Mouse (Mus musculus): ENCODE data around the gene Dnajc16. TPM values are rescaled to one million over a fixed set of nuclear protein-coding genes. Genes with fewer than 3 reads are reported as not detected.

Dnajc16 gene
- total and polyA plus RNA-seq, 3 experiments, result 3.2 to 6.8 TPM; not detected in 1

DNA sequence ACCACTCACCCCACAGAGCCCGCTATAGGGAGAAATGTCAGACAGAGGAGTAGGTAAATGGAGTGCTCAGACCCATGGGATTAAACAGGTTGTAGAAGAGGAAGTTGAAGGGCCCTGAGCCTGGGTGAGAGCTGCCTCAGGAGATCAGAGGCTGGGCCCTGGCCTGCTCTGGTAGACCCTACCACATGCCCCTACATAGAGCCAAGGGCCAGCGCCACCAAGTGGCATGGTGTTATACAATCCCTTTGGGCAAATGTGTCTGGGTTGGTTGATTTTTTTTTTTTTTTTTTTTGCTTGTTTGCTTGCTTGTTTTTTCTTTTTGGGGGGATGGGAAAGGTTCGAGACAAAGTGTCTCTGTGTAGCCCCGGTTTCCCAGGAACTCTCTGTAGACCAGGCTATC lies 13.4 kb upstream of the Dnajc16 start:
- DNase-seq (ENCODE audit: low read depth, low spot score), result peak; percentile 56
- no peak overlapping the region for H3K4me3 ChIP-seq (ENCODE audit: control insufficient read depth in 1 of 2, insufficient read depth in 1 of 2, low read depth in 2 of 2, low read length in 2 of 2)
- H3K27ac ChIP-seq (ENCODE audit: control insufficient read depth, low read depth, low read length), result no peak overlapping the region

GRCm38 (mm10) chr4:141797545-141797944 lies 6.8 kb upstream of the Dnajc16 start:
- Histone ChIP-seq H3K79me2 (ENCODE audit: control insufficient read depth, insufficient read depth, low read length, poor library complexity) (no peaks in the 10 kb centered on the region; the same call in 1 of the 2 replicates), H3K4me3 (ENCODE audit: control insufficient read depth in 1 of 2, insufficient read depth in 1 of 2, low read depth in 2 of 2, low read length in 2 of 2) (no peak overlapping the region), H3K9me3 (replicated peaks; ENCODE audit: insufficient read depth, low read length) (no peaks in the 10 kb centered on the region), H3K36me3 (ENCODE audit: control insufficient read depth in 1 of 2, insufficient read depth in 2 of 2, low read length in 2 of 2) (peaks cover 0 to 2% of the 10 kb centered on the region in 2 experiments; a peak in 1 of 4 replicates), H3K27ac (ENCODE audit: control insufficient read depth, low read depth, low read length) (no peak overlapping the region), H3K4me1 (ENCODE audit: control insufficient read depth in 1 of 2, insufficient read depth in 2 of 2, low read length in 2 of 2) (no peaks in the 10 kb centered on the region; a peak in 2 of 4 replicates), H3K9ac (ENCODE audit: control insufficient read depth, low read depth, low read length, poor library complexity, severe bottlenecking) (no peak overlapping the region), H3K27me3 (ENCODE audit: control insufficient read depth in 1 of 2, insufficient read depth in 2 of 2, low read length in 2 of 2) (no peaks in the 10 kb centered on the region)
- no peak for DNase-seq (ENCODE audit: low read depth, low spot score)
- TF ChIP-seq ETS1 (IDR thresholded peaks at IDR 0.05; ENCODE audit: low read depth, low read length), result no peak
- no peak for TF ChIP-seq ZKSCAN1 (IDR thresholded peaks at IDR 0.05; ENCODE audit: low read depth, low read length)
- no peak for TF ChIP-seq ZC3H11A (IDR thresholded peaks at IDR 0.05; ENCODE audit: low read depth, low read length)
- no peak for TF ChIP-seq RCOR1 (IDR thresholded peaks at IDR 0.05; ENCODE audit: low read depth, low read length)
- no peak for TF ChIP-seq NELFE (IDR thresholded peaks at IDR 0.05; ENCODE audit: low read depth, low read length)
- no peak for TF ChIP-seq CHD2 (IDR thresholded peaks at IDR 0.05; ENCODE audit: low read length)
- no peak for TF ChIP-seq SIN3A (IDR thresholded peaks at IDR 0.05; ENCODE audit: low read length)
- no peak for TF ChIP-seq EP300 (IDR thresholded peaks at IDR 0.05; ENCODE audit: low read depth in 1 of 2, low read length in 2 of 2)
- no peak for TF ChIP-seq MXI1 (IDR thresholded peaks at IDR 0.05; ENCODE audit: low read depth, low read length)
- no peak for TF ChIP-seq TCF12 (IDR thresholded peaks at IDR 0.05; ENCODE audit: low read depth, low read length)
- no peak for TF ChIP-seq CTCF (IDR thresholded peaks at IDR 0.05 in 2 of 3, conservative IDR thresholded peaks at IDR 0.05 in 1 of 3; ENCODE audit: control insufficient read depth in 1 of 3, insufficient read depth in 1 of 3, low read depth in 2 of 3, low read length in 3 of 3, poor library complexity in 1 of 3, severe bottlenecking in 1 of 3)
- TF ChIP-seq NRF1 (IDR thresholded peaks at IDR 0.05; ENCODE audit: insufficient read depth, low read depth, low read length, poor library complexity, severe bottlenecking), result no peak
- no peak for TF ChIP-seq MAZ (IDR thresholded peaks at IDR 0.05; ENCODE audit: low read depth, low read length)
- no peak for TF ChIP-seq E2F4 (IDR thresholded peaks at IDR 0.05; ENCODE audit: borderline replicate concordance, low read depth, low read length)
- TF ChIP-seq SMC3 (IDR thresholded peaks at IDR 0.05; ENCODE audit: low read depth, low read length), result no peak
- TF ChIP-seq ZNF384 (IDR thresholded peaks at IDR 0.05; ENCODE audit: low read depth, low read length), result no peak
- no peak for TF ChIP-seq USF2 (IDR thresholded peaks at IDR 0.05; ENCODE audit: borderline replicate concordance in 1 of 2, insufficient read depth in 1 of 2, low read depth in 1 of 2, low read length in 2 of 2)
- no peak for TF ChIP-seq TBP (IDR thresholded peaks at IDR 0.05; ENCODE audit: low read depth, low read length)

More for the DNA sequence above, 13.4 kb upstream of the Dnajc16 start:
- TF ChIP-seq ZNF384 (IDR thresholded peaks at IDR 0.05; ENCODE audit: low read depth, low read length), result peak; percentile 71
- peak; percentile 6 to 45 (median 44); a peak in 4 of 6 replicates for TF ChIP-seq CTCF (IDR thresholded peaks at IDR 0.05 in 2 of 3, conservative IDR thresholded peaks at IDR 0.05 in 1 of 3; ENCODE audit: control insufficient read depth in 1 of 3, insufficient read depth in 1 of 3, low read depth in 2 of 3, low read length in 3 of 3, poor library complexity in 1 of 3, severe bottlenecking in 1 of 3)
- TF ChIP-seq USF2 (IDR thresholded peaks at IDR 0.05; ENCODE audit: borderline replicate concordance in 1 of 2, insufficient read depth in 1 of 2, low read depth in 1 of 2, low read length in 2 of 2), result no peak
- TF ChIP-seq RAD21 (IDR thresholded peaks at IDR 0.05; ENCODE audit: low read depth, low read length), result peak; percentile 24
- peak; percentile 45 for TF ChIP-seq SMC3 (IDR thresholded peaks at IDR 0.05; ENCODE audit: low read depth, low read length)
- TF ChIP-seq MXI1 (IDR thresholded peaks at IDR 0.05; ENCODE audit: low read depth, low read length), result no peak
- no peak overlapping the region for H3K9ac ChIP-seq (ENCODE audit: control insufficient read depth, low read depth, low read length, poor library complexity, severe bottlenecking)
- no peaks in the 10 kb centered on the region for H3K9me3 ChIP-seq (replicated peaks; ENCODE audit: insufficient read depth, low read length)
- no peaks in the 10 kb centered on the region for H3K36me3 ChIP-seq (ENCODE audit: control insufficient read depth in 1 of 2, insufficient read depth in 2 of 2, low read length in 2 of 2)
- H3K79me2 ChIP-seq (ENCODE audit: control insufficient read depth, insufficient read depth, low read length, poor library complexity), result no peaks in the 10 kb centered on the region
- no peaks in the 10 kb centered on the region for H3K4me1 ChIP-seq (ENCODE audit: control insufficient read depth in 1 of 2, insufficient read depth in 2 of 2, low read length in 2 of 2)
- H3K27me3 ChIP-seq (ENCODE audit: control insufficient read depth in 1 of 2, insufficient read depth in 2 of 2, low read length in 2 of 2), result no peaks in the 10 kb centered on the region

Measured in MEL (cell line).